Mouse (Mus musculus): ENCODE measurements at regions not wholly inside any gene's neighbourhood (a gene's known extent, or its start where the extent isn't known, plus 50 kb on each side); places are given as distances from the start of the nearest gene placed in this dataset.

- ATAC-seq (ENCODE audit: low FRiP score) = no peak
- Histone ChIP-seq H3K4me1 (ENCODE audit: insufficient read depth, low read length) (0 out of 2 replicates have a peak, but pooled peaks cover 4% of the 10 kb centered on the region), H3K27me3 (ENCODE audit: insufficient read depth, low read length) (no peaks in the 10 kb centered on the region), H3K9me3 (ENCODE audit: low read length) (no peaks in the 10 kb centered on the region), H3K4me3 (ENCODE audit: low read depth, low read length) (no peak overlapping the region), H3K27ac (ENCODE audit: low read depth, low read length) (no peak overlapping the region), H3K4me2 (ENCODE audit: low read depth, low read length, poor library complexity, severe bottlenecking) (no peak overlapping the region), H3K9ac (replicated peaks; ENCODE audit: low read length, poor library complexity, severe bottlenecking) (no peak overlapping the region), H3K36me3 (ENCODE audit: insufficient read depth, low read length) (no peaks in the 10 kb centered on the region)
- WGBS = 50% methylated on average over 6 of the region's 6 CpGs
- no peak for TF ChIP-seq CTCF (IDR thresholded peaks at IDR 0.05)
- no peak for DNase-seq (ENCODE audit: low spot score)
Observed at GRCm38 (mm10) chr13:107688972-107689371, 355.3 kb upstream of the Smim15 start.

DNA sequence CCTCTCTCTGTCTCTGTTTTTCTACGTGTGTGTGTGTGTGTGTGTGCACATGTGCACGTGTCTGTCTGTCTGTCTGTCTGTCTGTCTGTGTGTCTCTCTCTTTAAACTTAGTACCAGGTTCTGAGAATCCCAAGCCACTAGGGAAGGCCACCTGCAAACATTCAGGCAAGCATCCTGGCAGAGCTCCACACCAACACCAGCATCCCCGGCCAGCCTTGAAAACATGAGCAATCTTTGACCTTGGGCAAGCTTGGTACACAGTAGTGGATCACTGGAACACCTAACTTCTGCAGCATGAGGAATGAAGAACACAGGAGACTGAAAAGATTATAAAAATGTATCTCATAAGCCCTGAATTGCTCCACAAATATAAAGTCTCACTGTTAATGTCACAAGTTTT lies 359.0 kb upstream of the Smim15 start:
- no peak for ATAC-seq (ENCODE audit: low FRiP score)
- H3K27ac ChIP-seq (ENCODE audit: low read depth, low read length) = no peak overlapping the region
- H3K4me1 ChIP-seq (ENCODE audit: insufficient read depth, low read length) = 0 out of 2 replicates have a peak, but pooled peaks cover 4% of the 10 kb centered on the region
- no peak for TF ChIP-seq CTCF (IDR thresholded peaks at IDR 0.05)
- H3K36me3 ChIP-seq (ENCODE audit: insufficient read depth, low read length) = no peaks in the 10 kb centered on the region
- no peaks in the 10 kb centered on the region for H3K9me3 ChIP-seq (ENCODE audit: low read length)
- H3K4me2 ChIP-seq (ENCODE audit: low read depth, low read length, poor library complexity, severe bottlenecking) = no peak overlapping the region
- H3K27me3 ChIP-seq (ENCODE audit: insufficient read depth, low read length) = no peaks in the 10 kb centered on the region
- 81% methylated on average over 3 of the region's 3 CpGs for WGBS
- no peak overlapping the region for H3K9ac ChIP-seq (replicated peaks; ENCODE audit: low read length, poor library complexity, severe bottlenecking)
- no peak overlapping the region for H3K4me3 ChIP-seq (ENCODE audit: low read depth, low read length)
- no peak for DNase-seq (ENCODE audit: low spot score)

DNA sequence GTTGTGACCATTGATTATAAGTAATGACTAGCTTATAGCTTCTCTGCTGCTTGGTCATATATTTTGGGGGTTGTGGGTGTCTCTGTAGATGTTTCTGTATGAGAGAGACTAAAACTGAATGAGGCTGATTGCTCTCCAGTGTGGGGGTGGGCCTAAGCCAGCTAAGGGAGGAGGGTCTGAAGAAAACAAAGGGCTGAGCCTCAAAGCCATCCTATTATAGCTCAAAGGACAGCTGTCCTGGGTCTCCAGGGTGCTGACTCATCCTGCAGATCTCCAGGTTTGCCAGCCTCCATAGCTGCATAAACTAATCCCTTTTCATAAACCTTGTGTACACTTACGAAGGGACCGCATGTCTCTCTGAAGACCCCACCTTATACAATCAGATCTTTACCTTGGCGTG lies 360.3 kb upstream of the Smim15 start:
- Histone ChIP-seq H3K4me2 (ENCODE audit: low read depth, low read length, poor library complexity, severe bottlenecking) (no peak overlapping the region), H3K27me3 (ENCODE audit: insufficient read depth, low read length) (no peaks in the 10 kb centered on the region), H3K4me1 (ENCODE audit: insufficient read depth, low read length) (no peaks in the 10 kb centered on the region), H3K27ac (ENCODE audit: low read depth, low read length) (no peak overlapping the region), H3K36me3 (ENCODE audit: insufficient read depth, low read length) (no peaks in the 10 kb centered on the region), H3K9me3 (ENCODE audit: low read length) (no peaks in the 10 kb centered on the region), H3K9ac (replicated peaks; ENCODE audit: low read length, poor library complexity, severe bottlenecking) (no peak overlapping the region), H3K4me3 (ENCODE audit: low read depth, low read length) (no peak overlapping the region)
- DNase-seq (ENCODE audit: low spot score) (no peak), ATAC-seq (ENCODE audit: low FRiP score) (no peak)
- no peak for TF ChIP-seq CTCF (IDR thresholded peaks at IDR 0.05)
- WGBS = 80% methylated on average over 3 of the region's 3 CpGs

GRCm38 (mm10) chr13:107681719-107682118 lies 362.5 kb upstream of the Smim15 start:
- no peak overlapping the region for H3K27ac ChIP-seq (ENCODE audit: low read depth, low read length)
- no peak for ATAC-seq (ENCODE audit: low FRiP score)
- no peak overlapping the region for H3K9ac ChIP-seq (replicated peaks; ENCODE audit: low read length, poor library complexity, severe bottlenecking)
- H3K27me3 ChIP-seq (ENCODE audit: insufficient read depth, low read length) = no peaks in the 10 kb centered on the region
- no peak for TF ChIP-seq CTCF (IDR thresholded peaks at IDR 0.05)
- H3K4me2 ChIP-seq (ENCODE audit: low read depth, low read length, poor library complexity, severe bottlenecking) = no peak overlapping the region
- DNase-seq (ENCODE audit: low spot score) = no peak
- H3K4me3 ChIP-seq (ENCODE audit: low read depth, low read length) = no peak overlapping the region
- no peaks in the 10 kb centered on the region for H3K36me3 ChIP-seq (ENCODE audit: insufficient read depth, low read length)
- H3K9me3 ChIP-seq (ENCODE audit: low read length) = no peaks in the 10 kb centered on the region
- WGBS = 90% methylated on average over 5 of the region's 5 CpGs
- H3K4me1 ChIP-seq (ENCODE audit: insufficient read depth, low read length) = no peaks in the 10 kb centered on the region

DNA sequence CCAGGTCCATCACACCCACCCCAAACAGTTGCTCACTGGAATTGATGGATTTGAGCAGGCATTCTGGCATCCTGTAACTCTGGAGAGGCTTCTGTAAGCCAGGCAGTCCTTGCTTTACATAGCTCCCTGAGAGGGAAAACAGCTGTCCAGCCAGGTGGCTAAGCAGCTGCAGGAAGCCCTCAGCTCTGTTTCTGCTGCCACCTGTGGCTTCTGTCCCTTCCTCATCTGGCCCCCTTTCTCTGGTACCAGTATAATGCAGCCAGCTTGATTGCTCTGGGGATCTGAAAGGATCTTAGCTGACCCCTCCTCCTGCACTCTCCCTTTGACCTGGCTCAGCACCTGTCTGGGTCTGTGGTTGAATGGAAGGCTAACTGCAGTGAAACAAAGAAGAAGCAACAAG lies 365.4 kb upstream of the Smim15 start:
- H3K27ac ChIP-seq (ENCODE audit: low read depth, low read length) = no peak overlapping the region
- H3K4me2 ChIP-seq (ENCODE audit: low read depth, low read length, poor library complexity, severe bottlenecking) = no peak overlapping the region
- ATAC-seq (ENCODE audit: low FRiP score) = no peak
- H3K9me3 ChIP-seq (ENCODE audit: low read length) = no peaks in the 10 kb centered on the region
- no peaks in the 10 kb centered on the region for H3K27me3 ChIP-seq (ENCODE audit: insufficient read depth, low read length)
- no peak overlapping the region for H3K4me3 ChIP-seq (ENCODE audit: low read depth, low read length)
- no peaks in the 10 kb centered on the region for H3K4me1 ChIP-seq (ENCODE audit: insufficient read depth, low read length)
- H3K36me3 ChIP-seq (ENCODE audit: insufficient read depth, low read length) = no peaks in the 10 kb centered on the region
- no peak for TF ChIP-seq CTCF (IDR thresholded peaks at IDR 0.05)
- no peak for DNase-seq (ENCODE audit: low spot score)
- no peak overlapping the region for H3K9ac ChIP-seq (replicated peaks; ENCODE audit: low read length, poor library complexity, severe bottlenecking)

DNA sequence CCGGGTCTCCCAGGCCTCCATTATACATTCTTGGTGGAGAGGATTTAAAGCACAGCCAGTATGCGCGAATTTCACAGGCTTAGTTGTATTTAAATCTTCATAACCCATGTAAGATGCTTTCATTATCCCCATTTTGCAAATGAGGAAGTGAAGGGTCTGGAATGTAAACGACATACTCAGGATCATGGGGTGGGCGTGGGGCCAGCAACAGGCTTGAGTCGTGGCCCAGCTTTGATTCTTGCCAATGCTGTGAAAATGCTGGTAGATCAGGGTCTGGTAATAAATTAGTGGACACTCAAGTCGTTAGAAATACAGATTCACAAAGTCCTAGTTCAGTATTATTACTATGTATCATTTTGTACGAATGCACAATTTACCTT lies 367.2 kb upstream of the Smim15 start:
- DNase-seq (ENCODE audit: low spot score) (no peak), ATAC-seq (ENCODE audit: low FRiP score) (no peak)
- Histone ChIP-seq H3K36me3 (ENCODE audit: insufficient read depth, low read length) (no peaks in the 10 kb centered on the region), H3K9ac (replicated peaks; ENCODE audit: low read length, poor library complexity, severe bottlenecking) (no peak overlapping the region), H3K4me3 (ENCODE audit: low read depth, low read length) (no peak overlapping the region), H3K9me3 (ENCODE audit: low read length) (no peaks in the 10 kb centered on the region), H3K4me1 (ENCODE audit: insufficient read depth, low read length) (no peaks in the 10 kb centered on the region), H3K27ac (ENCODE audit: low read depth, low read length) (no peak overlapping the region), H3K27me3 (ENCODE audit: insufficient read depth, low read length) (no peaks in the 10 kb centered on the region), H3K4me2 (ENCODE audit: low read depth, low read length, poor library complexity, severe bottlenecking) (no peak overlapping the region)
- TF ChIP-seq CTCF (IDR thresholded peaks at IDR 0.05) = no peak
- 49% methylated on average over 8 of the region's 8 CpGs for WGBS

Measured in midbrain, postnatal 0 days (tissue).